Mouse (Mus musculus) T-helper 17 cell (primary cell): ENCODE measurements at regions not wholly inside any gene's neighbourhood (a gene's known extent, or its start where the extent isn't known, plus 50 kb on each side); places are given as distances from the start of the nearest gene placed in this dataset.

ENCODE experiments used
- in situ Hi-C, 2 experiments: fragments of 300-600 bp; cut with MboI, MseI; formaldehyde crosslinking; loops; 1 replicate in 1 of 2; 2 replicates in 1 of 2; pipeline ENCODE4 v1.15.1; 2025; ENCODE audit warnings: high pct_unique_total_duplicates in 2 of 2

GRCm38 (mm10) chr7:64034493-64034892 lies 95.8 kb upstream of the Klf13 start:
- in situ Hi-C loops: no loop called here

DNA sequence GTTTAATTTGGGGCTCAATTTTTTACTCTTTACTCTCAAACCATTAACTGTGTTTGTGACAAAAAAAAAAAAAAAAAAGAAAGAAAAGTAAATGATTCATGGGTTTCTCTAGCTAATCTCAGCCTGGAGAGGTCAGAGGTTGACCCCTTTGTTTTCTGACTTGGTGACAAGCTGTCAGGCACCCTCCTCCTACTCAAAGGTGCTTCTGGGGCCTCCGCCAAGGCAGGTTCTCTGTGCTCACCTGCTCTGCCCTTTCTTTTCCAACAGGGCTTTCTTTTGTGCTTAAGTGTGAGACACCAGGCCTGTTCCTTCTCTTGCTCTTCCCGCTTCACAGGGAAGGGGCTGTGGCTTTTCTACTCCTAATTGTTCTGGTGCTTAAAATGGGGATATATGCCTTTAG lies 94.7 kb upstream of the Klf13 start:
- in situ Hi-C loops: no loop called here

DNA sequence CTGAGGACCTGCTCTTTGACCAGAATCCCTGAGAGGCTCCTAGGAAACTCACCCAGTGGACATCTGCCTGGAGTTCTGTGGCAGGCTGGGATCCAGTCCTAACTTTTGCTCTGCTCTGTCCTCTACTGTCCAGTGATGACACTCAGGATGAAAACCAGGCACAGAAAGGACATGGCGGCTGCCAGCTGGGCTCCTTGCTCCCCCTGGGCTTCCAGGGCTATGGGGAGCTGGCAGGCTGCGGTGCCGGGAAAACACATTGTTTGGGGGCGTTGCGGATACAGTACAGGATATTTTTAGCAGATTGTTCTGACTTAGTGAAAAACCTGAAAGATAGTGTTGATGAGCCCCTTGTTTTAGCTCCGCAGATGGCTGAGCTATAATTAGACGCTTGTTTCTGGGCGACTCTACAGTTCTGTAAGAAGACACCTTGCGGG lies 94.2 kb upstream of the Klf13 start:
- in situ Hi-C loops: no loop called here

DNA sequence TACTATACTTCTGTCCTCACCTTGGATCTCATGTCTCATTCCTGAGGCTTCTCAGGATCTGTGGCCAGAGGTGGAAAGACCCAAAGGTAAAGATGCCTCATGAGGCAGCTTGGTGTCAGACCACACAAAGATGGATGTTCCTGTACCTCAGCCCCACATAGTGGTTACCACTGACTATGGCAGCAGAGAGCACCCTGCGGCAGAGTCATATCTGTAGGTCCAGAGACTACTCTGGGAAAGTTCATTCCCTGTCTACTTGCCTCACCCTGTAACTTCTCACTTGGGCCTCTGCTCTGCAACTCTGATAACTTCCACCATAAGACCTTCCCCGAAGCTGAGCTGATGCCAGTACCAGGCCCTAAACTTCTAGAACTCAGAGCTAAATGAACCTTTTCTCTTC lies 91.9 kb upstream of the Klf13 start:
- in situ Hi-C loops: no loop called here

DNA sequence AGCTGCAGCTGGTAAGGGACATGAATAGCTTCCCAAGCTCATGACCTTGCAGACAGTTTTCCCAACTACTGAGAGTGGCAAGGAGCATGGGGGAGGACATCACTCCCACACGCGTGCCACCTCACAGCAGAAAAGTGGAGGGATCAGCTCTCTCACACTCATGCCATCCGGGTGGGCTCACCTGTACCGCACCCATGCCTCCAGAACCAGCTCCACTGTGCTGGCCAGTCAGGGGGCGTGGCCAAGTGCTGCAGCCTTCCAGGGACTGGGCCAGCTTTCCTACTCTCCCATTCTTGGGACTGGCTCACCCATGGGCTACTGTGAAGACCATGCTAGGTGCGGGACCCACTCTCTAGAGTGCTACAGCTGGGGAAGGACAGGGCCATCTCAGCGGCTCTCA lies 88.4 kb upstream of the Klf13 start:
- in situ Hi-C loops: loop anchor here in 1 of 2 experiments (10.0 kb wide), 1 partner anchor 272 kb away; no protein-coding TSS in a partner anchor

DNA sequence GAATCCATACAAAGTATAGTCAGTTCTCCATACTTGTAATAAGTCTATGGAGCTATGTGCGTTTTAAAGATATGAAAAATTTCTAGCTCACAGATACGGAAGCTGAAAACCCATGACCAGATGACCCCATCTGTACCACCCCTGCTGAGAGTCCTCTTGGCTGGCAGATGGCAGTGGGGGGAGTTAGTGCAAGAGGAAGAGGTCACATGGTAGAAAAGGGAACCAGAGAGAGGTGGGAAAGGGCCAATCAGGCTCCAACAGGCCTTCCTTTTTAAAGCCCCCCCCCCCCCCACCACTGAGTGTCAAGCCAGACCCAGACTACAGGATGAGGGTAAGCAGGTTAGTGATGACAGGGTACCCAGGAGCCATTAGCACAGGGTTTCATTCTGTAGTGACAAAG lies 86.4 kb upstream of the Klf13 start:
- in situ Hi-C loops: loop anchor here in 1 of 2 experiments (10.0 kb wide), 1 partner anchor 270 kb away; no protein-coding TSS in a partner anchor

GRCm38 (mm10) chr7:64024253-64024652 lies 85.5 kb upstream of the Klf13 start:
- in situ Hi-C loops: loop anchor here in 1 of 2 experiments (10.0 kb wide), 1 partner anchor 269 kb away; no protein-coding TSS in a partner anchor

- in situ Hi-C loops: loop anchor here in 1 of 2 experiments (10.0 kb wide), 1 partner anchor 268 kb away; no protein-coding TSS in a partner anchor
Measured at GRCm38 (mm10) chr7:64022711-64023468, 84.2 kb upstream of the Klf13 start.

- in situ Hi-C loops: loop anchor here in 1 of 2 experiments (10.0 kb wide), 1 partner anchor 267 kb away; no protein-coding TSS in a partner anchor
Measured at GRCm38 (mm10) chr7:64021241-64022108, 82.8 kb upstream of the Klf13 start.

DNA sequence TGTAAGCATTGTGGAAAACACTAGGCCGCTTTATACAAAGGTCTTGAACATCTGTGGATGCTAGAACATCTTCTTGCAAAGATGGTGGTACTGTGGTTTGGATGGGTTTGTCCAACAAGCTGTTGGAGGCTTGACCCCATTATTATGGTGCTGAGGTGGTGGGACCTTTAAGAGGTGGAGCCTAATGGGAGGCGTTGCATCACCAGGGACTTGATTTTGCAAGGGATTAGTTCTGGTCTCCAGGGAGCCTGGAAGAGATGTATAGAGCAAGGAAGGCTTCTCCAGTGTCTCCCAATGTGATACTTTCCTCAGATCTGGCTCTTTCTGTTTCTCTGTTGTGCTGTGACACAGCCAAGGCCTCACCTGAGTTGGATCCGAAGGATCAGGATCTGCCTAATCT lies 79.4 kb upstream of the Klf13 start:
- in situ Hi-C loops: loop anchor here in 1 of 2 experiments (10.0 kb wide), 1 partner anchor 263 kb away; no protein-coding TSS in a partner anchor

DNA sequence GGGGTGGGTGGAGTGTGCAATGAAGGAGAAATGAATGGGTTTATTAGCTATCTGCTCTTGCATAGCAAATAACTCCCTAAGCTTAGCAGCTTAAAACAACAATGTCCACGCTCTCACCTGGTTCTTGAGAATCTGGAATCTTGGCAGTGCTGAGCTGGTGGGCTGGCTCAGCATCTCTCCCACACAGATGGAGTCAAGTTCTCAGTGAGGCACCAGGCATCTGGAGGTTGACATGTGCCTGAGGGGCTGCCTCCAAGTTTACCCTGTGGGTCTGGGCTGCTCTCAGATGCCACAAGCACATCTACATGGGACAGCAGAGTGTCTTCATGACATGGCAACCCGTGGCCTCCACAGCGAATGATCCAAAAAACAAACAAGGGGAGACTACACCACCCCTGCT lies 78.2 kb upstream of the Klf13 start:
- in situ Hi-C loops: loop anchor here in 1 of 2 experiments (10.0 kb wide), 1 partner anchor 262 kb away; no protein-coding TSS in a partner anchor

DNA sequence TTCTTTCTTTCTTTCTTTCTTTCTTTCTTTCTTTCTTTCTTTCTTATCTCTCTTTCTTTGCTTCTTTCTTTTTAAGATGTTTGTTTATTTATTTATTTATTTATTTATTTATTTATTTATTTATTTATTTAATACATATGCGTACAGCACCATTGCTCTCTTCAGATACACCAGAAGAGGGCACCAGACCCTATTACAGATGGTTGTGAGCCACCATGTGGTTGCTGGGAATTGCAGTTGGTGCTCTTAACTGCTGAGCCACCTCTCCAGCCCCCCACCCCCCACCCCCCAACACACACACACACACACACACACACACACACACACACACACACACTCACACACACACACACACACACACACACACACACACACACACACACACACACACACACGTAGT lies 76.4 kb upstream of the Klf13 start:
- in situ Hi-C loops: loop anchor here in 1 of 2 experiments (10.0 kb wide), 1 partner anchor 260 kb away; no protein-coding TSS in a partner anchor

- in situ Hi-C loops: loop anchor here in 1 of 2 experiments (5.0 to 10.0 kb wide), 2 partner anchors 197 to 259 kb away; no protein-coding TSS in a partner anchor
Measured at GRCm38 (mm10) chr7:64014227-64014626, 75.5 kb upstream of the Klf13 start.

DNA sequence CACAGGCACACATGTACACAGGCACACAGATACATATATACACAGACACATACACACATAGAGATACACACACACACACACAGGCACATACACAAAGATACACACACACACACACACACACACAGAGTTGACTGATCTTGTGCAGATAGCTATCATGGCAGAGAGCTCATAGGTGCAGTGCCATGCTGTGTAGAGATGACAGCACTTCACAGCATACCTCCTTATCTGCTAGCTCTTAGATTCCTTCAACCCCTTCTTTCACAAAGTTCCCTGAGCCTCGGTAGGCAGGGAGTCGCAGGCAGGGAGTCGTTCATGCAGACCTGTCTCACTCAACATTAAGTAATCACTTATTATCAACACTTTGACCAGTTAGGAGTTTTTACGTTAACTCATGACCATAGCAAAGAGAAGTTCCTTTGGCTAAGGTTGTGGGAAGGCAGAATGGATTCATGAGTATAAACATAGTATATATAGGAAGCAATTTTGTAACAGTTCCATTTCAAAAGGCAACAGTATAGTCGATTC lies 74.4 kb upstream of the Klf13 start:
- in situ Hi-C loops: loop anchor here in 1 of 2 experiments (5.0 to 10.0 kb wide), 2 partner anchors 196 to 258 kb away; no protein-coding TSS in a partner anchor

DNA sequence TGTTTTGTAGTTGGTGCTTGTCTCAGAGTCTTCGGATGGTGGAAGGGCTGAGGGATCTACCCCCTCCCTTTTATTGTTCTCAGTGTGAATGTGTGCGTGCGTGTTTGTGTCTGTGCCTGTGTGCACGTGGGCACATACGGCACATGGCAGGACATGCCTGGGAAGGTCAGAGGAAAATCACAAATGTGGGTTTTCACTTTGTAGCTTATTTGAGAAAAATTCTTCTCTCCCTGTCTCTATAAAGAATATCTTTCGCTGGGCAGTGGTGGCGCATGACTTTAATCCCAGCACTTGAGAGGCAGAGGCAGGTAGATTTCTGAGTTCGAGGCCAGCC lies 73.5 kb upstream of the Klf13 start:
- in situ Hi-C loops: loop anchor here in 1 of 2 experiments (5.0 to 10.0 kb wide), 2 partner anchors 195 to 257 kb away; no protein-coding TSS in a partner anchor

- in situ Hi-C loops: loop anchor here in 1 of 2 experiments (5.0 to 10.0 kb wide), 2 partner anchors 194 to 257 kb away; no protein-coding TSS in a partner anchor
Measured at GRCm38 (mm10) chr7:64011563-64012267, 73.0 kb upstream of the Klf13 start.

- in situ Hi-C loops: loop anchor here in 1 of 2 experiments (5.0 to 10.0 kb wide), 2 partner anchors 193 to 256 kb away; no protein-coding TSS in a partner anchor
Measured at GRCm38 (mm10) chr7:64010640-64011039, 71.9 kb upstream of the Klf13 start.

DNA sequence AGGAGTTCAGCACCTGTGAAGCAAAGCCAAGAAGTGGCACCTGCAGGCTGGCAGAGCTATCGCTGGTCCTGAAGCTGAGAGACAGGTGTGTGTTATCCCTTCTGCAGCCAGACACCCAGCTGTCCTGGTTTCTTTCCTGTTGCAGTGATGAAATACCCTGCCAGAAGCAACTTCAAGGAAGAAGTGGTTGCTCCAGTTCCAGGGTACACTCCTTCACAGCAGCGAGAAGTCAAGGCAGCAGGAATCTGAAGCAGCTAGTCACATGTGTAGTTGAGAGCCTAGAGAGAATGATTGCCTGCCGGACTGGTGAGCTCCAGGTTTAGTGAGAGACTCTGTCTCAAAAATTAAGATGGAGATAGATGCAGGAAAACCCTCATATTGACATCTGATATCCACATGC lies 69.1 kb upstream of the Klf13 start:
- in situ Hi-C loops: loop anchor here in 1 of 2 experiments (10.0 kb wide), 1 partner anchor 63 kb away; no protein-coding TSS in a partner anchor

GRCm38 (mm10) chr7:64006935-64007334 lies 68.2 kb upstream of the Klf13 start:
- in situ Hi-C loops: loop anchor here in 1 of 2 experiments (10.0 kb wide), 1 partner anchor 62 kb away; no protein-coding TSS in a partner anchor

DNA sequence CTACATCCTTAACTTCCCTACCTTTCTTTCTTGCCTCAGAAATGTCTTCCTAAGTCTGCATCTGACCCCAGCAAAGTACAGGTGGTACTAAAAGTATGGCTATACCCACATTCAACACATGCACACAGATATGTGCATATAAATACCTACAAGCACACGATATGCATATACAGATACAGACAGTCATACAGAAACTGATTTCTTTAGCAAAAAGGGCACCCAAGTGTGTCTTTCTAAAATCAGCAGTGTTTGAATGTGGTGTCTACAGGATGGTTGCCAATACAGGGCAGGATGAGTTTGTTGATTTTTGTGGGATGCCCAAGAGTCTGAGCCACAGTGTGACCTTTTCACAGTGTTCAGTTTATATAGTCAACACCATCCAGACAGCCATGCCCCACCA lies 67.0 kb upstream of the Klf13 start:
- in situ Hi-C loops: loop anchor here in 1 of 2 experiments (10.0 kb wide), 1 partner anchor 61 kb away; no protein-coding TSS in a partner anchor
